Mouse (Mus musculus) hematopoietic multipotent progenitor cell, adult 10-12 weeks (in vitro differentiated cells): ENCODE measurements around the gene Mtrex. TPM values are rescaled to one million over a fixed set of nuclear protein-coding genes. Genes with fewer than 3 reads are reported as not detected.

Experiments used
- polyA plus RNA-seq: library from polyadenylated mRNA; stranded (reverse); fragments of >175 nt; gene quantifications from 2 replicates; pipeline ENCODE4 v1.2.3, GENCODE M21; 2012; ENCODE audit warnings: low replicate concordance

Mtrex gene
- polyA plus RNA-seq: 1.0 and 4.6 TPM in 2 replicates

DNA sequence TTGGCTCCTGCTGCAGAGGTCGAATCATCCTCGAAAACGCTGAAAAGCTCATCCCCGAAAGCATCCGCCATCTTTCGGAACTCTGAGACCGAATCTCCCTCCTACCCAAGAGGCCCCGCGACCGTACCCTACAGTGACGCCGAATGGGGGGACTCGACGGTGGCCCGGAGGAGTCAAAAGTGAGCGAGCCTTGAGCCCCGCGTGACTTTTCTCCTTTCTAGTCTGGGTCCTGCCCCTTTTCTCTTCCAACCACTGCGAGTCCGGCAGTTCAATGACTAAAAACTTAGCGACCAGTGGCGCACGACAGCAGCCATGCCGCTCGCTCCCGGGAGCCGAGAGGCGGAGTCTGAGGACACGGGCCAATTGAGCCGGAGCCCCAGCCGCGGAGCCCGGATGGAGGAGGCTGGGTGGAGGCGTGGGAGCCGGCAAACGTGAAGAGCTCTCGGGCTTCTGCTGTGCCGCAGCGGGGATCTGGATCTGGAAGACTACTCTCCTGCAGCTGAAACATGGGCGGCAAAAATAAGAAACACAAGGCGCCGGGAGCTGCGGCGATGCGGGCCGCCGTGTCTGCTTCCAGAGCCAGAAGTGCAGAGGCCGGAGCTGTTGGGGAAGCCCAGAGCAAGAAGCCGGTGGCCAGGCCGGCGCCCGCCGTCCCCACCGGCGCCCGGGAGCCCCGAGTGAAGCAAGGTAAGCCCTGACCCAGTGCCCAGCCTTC lies at the start of gene Mtrex, which contains the start of gene Dhx29:
Gene Mtrex, minus strand, starts transcription at position 112 of the 715 bp plus-strand sequence.
Gene Dhx29, plus strand, starts transcription at position 168 of the 715 bp plus-strand sequence.

Other genes starting within 250 kb of the Mtrex start
- 7.7 and 10.7 TPM in 2 replicates for gene Plpp1, start 126.6 kb downstream of the Mtrex start, polyA plus RNA-seq
- 7.3 and 7.8 TPM in 2 replicates for gene Dhx29, start 56 bp upstream of the Mtrex start, polyA plus RNA-seq
- 1.00 and 4.2 TPM in 2 replicates for gene Ccno, start 60.4 kb upstream of the Mtrex start, polyA plus RNA-seq
- gene Mcidas, start 66.4 kb upstream of the Mtrex start, polyA plus RNA-seq: not detected in 2 replicates
- 0.21 and 0.22 TPM in 2 replicates for gene Cdc20b, start 107.7 kb upstream of the Mtrex start, polyA plus RNA-seq
- gene Gpx8, start 119.0 kb upstream of the Mtrex start, polyA plus RNA-seq: not detected in 2 replicates
- gene Gzma, start 173.6 kb upstream of the Mtrex start, polyA plus RNA-seq: 4.5 and 38.8 TPM in 2 replicates